Mouse (Mus musculus) kidney, adult 18-20 months (tissue): ENCODE measurements around the gene Polr2c.
A peak's percentile ranks its signal among the peaks of the same experiment; 100 is the strongest.

Source experiments
- DNase-seq: peaks from one replicate; pipeline ENCODE4 v3.0.0; 2021

Gene Polr2c

DNA sequence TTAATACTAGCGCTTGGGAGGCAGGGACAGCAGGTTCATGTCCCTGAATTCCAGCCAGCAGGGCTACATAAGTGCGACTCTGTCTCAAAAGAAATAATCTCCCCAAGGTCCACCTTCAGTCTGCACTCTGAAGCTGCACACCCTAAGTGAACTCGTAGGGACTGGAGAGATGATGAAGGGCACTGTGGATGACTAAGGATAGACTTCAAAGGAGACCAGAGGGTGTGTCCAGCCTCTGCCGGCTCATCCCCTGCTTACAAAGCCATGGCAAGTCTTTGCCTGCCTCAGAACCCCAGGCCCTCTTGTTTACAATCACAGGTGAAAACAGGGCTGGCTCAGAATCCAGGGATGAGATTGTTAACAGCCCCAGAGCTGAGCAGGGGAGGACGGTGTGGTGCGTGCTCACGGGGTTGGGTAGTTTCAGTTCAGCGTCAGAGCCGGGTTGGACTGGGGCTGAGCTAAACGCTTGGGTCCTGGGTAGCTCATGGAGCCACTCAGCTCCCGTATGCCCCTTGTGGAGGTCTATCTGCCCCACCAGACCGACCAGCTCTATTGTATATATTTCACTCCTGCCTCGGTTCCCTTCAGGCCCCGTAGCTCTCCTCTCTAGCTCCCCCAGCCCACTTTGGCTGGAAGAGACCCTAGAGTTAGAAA, 31.3 kb downstream of the Polr2c start:
- DNase-seq, result no peak

DNA sequence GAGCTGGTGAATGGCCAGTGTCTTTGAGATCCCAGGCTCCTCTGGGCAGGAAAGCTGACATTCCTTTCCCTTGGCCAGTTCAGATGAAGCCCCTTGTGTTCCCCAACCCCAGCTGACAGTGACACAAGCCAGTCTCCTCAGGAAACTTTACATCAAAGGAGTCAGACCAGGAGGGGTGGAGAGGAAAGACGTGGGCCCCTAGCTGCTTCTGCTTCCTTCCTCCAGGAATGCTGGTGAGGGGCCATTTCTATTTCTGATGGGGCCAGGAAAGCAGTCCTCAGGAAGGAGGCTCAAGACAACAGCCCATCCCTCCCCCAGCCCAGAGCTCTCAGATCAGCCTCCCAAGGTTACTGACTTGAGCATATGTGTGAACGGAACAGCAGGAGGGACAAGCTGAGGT, 35.7 kb downstream of the Polr2c start:
- no peak for DNase-seq

DNA sequence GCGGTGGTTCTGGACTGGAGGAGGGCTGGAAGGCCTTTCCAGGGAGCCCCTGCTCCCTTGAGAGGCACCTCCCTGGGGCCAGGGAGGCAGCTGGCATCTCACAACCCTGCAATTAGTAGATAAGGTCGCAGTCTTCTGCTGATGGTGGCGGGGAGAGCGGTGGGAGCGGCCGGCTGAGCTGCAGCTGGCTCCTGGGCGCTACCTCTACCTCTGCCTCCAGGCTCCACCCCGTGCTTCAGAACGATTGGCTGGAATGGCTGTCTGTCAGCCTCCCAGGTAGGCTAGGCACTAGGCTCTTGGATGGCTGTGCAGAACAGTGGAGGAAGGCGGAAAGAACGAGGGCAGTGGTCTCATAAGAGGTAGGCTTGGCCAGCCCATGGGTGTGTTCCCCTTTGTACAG, 42.0 kb downstream of the Polr2c start:
- no peak for DNase-seq

DNA sequence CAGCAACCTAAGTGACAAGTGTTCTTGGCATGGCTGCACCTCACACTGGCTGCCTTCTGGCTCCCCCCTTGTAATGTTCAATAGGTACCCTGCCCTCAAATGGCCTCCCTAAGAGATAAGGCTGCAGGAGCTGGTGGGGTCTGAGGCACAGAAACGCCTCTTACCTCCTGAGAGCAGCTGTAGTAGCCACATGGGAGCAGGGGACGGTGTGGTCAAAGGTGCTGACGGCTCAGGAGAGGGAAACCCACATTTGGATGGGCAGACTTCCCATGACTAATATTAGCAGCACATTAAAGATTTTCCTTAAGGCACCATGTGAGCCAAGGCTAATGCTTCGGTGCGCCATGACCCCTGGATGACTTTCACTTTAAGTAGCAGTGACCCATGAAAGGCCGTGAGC, 43.4 kb downstream of the Polr2c start:
- DNase-seq, result no peak

DNA sequence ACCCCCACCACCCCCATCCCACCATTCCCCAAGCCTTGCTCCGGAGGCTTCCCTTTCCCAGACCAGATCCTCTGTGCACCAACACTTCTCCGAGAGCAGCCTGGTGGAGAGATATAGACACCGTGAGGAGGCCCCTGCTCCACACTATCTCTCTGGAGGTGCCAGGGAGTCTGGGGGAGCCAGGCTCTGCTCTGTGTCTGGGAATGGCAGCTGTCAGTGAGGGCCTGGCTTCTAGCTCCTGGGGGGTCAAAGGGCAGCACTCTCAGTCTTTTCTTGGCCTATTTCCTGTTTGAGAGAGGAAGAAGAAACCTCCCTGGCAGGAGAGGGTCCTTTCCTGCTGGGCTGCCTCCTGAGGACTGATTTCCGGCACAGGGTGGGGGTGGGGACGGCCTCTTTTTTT, 43.8 kb downstream of the Polr2c start:
- no peak for DNase-seq

DNA sequence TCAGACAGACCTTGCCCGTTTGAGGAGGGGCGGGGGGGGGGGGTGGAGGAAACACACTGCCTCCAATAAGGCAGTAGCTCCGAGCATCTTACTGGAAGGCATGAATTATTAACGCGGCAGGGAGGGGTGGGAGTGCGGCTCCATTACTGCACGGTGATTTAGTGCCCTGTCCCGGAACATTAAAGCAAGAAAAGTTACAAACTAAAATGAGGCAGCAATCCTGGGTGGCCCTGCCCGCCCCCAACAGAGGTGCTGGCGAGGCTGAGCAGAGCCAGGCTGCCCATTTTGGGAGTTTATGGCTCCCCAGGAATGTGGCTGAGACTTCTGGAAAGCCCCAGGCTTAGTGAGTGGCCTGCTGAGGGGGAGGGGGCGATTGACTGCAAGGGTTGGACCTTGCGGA, 46.5 kb downstream of the Polr2c start:
- DNase-seq, result peak; percentile 35

DNA sequence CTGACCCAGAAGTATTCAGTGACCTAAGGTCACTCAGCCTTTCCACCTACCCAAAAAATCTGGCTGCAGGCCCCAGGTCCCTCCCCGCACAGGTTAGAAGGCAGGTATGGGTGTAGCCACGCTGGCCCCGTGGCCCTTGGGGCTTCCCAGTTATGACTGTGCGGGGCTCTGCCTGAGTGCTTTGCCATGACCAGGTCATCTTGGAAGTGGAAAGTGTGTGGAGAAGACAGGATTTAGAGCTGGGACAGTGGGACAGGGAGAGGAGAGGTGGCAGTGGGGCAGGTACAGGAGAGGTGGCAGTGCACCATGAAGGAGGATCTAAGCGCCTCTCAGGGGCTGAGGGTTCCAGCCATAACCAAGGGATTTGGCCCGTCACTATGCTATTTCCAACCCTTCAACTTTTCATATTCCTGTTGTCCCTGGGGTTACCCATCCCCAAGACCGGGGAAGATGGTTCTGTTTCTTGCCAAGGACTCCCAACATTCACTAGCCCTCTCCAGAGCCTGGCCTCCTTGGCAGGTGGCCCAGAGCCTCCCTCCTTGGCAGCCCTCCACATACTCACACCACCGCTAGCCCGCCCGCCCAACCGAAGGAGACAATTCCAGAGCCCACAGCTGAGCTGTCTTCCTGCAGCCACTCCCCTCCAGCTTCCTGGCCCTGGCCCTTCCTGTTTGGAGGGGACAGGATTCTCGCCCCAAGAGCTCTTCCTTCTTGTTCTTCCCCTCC, 47.4 kb downstream of the Polr2c start:
- peak; percentile 96 for DNase-seq

DNA sequence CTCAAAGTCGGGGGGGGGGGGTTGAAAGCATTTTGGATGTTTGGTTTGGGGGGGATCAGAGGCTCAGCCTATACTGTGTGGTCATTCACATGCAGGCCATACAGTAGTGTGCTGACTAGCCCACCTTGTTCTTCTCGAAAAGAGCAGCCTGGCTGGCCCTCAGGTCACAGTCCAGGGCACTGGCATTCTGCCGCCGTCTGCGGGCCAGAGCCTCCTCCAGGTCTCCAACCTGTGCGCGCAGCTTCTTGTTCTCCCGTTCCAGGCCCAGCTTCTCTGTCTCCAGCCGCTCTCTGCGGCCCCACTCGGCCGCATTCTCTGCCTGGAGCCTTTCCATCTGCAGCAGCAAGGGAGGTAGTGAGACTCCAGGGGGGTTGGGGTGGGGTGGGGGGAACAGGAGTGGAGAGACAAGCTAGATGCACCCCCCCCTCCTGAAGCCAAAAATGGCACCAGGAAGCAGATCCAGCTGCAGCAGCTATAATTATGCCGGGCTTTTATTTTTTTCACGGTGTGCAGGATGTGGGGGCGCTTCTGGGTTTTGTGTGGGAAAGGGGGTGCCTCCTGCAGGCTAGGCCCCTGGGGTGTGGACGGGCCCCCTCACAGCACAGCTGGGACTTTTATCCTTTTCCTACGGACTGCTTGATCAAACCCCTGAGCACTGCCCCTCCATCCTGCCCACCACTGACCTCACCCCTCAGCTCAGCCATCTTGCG, 50.5 kb downstream of the Polr2c start:
- peak; percentile 70 for DNase-seq

DNA sequence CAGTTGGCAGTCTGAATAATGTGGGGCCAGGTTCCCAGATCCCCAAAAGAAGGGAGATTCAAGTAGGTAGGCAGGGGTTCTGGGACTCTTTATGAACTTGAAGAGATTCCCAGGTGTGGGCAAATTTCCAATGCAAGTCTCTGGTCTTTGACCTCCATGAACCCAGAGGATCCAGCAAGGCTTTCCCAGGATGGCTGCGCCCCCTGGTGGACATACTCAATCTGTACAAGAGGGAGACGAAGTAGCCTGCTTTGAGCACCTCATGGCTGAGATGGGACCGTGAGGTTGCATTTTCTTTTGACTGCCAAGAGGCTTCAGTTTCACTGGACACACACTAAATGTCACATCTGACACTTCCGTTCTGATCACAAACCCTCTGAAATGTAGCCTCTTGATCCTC, 51.6 kb downstream of the Polr2c start:
- DNase-seq, result peak; percentile 90

DNA sequence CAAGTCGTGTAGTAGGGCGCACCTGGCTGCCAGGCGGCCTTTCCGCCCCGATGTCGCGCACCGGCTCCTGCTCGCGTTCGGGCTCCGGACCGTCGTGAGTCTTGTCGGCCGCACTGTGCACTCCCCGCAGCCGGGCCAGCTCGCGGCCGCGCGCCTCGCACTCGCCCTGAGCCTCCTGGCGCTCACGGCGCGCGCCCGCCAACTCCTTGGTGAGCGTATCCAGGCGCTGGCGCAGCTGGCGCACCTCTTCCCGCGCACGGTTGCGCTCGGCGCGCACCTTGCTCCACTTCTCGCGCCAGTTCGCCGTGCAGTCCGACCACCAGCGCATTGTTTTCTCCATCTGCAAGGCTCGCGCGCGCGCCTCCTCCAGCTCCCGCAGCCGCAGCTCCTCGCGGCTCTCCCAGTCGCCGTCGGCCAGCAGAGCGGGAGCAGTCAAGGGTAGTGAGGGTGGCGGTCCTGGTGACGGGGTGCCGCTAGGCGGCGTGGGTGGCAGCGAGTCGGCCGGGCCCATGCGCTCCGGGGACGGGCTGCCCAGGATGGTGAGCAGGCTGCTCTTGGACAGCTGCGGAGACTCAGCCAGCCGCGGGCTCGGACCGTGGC, 55.9 kb downstream of the Polr2c start:
- peak; percentile 75 for DNase-seq

DNA sequence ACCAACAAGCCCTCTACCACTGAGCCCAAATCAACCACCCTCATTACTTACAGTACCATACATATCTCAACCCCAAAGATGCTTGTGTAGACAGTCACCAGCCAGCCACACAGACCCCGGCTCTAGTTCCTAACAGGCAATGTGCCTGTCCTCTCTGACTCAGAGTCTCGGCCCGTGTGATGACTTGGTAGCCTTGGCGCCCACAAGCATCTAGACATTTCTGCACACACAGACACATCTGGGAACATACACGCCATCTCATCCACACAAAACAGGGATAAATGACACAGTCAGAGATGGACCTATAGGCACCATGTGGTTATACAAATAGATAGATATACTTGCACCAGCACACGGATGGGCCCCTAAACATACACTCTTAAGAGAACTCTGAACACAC, 57.0 kb downstream of the Polr2c start:
- DNase-seq, result no peak

DNA sequence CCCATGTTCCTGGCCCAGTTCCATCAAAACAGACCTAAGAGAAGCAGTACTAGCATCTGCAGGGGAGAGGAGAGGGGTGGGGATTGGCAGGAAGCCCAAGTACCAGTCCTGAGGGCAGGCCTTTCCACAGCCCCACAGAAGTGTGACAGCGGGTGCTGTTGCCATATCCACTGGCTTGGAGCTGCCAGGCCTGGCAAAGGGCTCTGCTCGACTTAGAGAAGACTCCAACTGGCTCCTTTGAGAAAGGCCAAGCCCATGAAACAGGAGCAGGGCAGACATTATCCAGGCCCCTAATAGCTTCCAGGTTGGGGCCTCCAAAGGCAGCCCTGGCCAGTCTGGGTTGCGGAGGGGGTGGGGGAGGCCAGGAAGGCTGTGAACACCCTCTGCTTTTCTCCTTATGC, 57.5 kb downstream of the Polr2c start:
- DNase-seq, result no peak

DNA sequence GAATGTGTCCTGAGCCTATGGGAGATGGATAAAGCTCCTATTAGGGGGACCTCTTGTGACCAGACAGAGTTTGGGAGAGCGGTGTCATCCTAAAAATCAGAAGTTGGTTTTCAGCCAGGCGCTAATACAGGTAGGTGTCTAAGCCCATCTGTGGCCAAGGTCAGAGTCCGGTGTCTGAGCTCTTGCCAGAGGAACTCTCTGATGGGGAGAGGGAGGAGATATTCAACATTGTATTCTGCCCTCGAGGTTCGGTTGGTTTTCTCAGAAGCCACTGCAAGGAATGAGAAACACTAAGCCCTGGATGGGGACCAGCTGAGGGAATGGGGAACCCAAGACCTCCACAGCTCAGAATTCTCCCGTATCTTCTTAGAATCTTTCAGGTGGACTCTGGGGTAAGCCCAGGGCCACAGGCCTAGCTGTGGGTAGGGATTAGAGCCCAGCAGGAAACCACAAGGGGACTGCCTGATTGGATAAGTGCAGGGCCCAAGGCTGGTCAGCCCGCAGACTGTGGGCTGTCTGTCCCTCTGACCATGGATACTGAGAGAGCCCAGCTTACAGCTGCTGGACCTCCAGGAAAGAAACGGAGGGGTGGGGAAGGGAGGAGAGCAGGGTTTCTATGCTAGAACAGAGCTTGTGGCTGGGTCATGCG, 59.2 kb downstream of the Polr2c start:
- no peak for DNase-seq

DNA sequence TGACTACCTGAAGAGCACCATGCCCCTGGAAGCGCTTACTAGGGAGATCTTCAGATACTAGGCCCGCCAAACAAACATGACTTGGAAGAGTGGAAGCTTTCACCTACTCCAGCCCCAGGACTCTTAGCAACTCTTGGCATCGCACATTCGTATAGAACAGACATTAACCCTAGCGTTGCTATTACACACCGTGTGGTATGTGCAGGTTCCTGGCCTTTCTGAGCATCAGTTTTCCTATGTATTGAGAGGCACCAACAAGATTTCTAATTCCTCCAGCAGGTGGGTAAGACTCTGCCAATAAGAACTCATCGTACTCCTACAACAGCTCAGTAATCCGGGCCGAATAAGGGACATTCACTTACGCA, 59.7 kb downstream of the Polr2c start:
- DNase-seq, result no peak

DNA sequence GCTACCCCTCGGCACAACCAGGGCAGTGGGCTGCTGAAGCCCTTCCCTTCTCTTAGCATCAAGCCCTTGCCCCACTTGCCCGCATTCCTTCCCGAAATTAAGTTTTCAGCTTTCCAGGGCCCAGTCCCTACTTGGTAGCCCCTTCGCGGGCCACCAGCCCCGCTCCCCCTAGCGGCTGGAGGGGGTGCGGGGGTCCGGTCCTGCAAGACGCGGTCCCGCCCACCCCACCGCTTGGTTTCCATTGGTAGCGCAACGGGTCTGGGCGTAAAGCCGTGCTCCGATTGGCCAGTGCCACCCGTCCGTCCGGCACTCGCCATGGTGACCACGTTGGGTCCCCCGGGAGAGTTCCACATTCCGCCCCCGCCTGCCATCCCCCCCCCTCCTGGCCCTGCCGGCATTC, 60.1 kb downstream of the Polr2c start:
- peak; percentile 88 for DNase-seq

DNA sequence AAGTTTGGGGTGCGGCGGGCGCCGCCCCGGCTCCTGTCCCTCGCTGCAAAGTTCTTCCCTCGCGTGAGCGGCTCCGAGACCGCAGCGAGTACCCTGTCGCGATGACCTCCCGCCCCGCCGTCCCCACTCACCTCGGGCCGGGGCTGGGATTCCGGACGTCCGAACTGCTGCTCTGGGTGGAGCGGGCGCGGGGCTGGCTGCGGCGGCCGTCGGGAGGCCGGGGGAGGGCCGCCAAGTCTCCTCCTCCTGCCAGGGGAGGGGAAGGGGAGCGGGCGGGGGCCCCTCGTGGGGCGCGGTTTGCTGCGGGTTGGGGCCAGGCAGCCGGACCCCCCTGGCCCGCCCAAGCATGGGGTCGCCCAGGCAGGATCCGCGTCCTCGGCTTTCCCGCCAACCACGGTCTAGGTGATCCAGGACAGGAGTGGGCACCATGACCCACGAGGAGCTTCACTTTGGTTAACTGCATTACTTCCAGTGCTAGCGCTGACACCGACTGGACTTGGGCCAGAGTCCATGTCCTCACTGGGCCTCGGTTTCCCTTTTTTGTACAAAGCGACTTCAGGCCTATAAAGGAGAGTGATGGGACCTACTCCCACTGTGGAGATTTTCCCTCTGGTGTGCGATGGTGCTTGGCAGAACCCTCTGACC, 60.7 kb downstream of the Polr2c start, which contains the start of gene Ccdc102a:
Gene Ccdc102a, minus strand, starts transcription at position 248 of the 645 bp plus-strand sequence.
- peak; percentile 58 for DNase-seq

DNA sequence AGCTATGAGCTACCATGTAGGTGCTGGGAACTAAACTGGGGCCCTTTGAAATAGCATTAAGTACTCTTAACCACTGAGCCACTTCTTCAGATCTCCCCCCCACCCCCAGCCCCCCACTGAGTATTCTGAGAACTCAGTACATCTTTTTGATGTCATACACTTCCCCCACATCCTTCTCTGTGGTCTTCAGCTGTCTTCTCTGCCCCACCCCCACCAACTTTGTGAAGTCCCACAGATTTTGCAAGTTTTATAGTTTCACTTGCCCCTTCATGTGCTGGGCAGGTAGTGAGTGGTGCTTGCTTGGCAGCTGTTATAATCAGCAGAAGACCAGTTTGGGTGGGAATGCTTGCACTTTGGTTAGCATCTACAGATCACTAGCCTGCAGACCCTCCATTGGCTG, 62.0 kb downstream of the Polr2c start:
- DNase-seq, result no peak

DNA sequence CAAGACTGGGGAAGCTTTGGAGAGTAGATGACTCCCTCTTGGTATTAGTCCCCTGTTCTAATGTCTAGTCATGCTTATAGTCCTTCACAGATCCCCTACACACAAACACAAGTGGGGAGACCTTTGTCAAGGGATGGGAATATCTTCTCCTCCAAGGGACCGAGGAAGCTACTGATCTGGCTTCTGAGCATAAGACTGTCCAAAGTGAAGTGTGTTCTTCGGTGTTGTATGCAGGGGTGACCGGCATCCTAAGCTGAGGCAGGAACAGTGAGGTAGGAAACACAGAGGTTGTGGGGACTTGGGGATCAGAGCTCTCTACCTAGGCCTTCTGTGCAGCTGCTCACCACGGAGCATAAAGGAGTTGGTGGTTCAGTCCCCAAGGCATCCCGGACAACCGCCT, 64.9 kb downstream of the Polr2c start:
- DNase-seq, result no peak

DNA sequence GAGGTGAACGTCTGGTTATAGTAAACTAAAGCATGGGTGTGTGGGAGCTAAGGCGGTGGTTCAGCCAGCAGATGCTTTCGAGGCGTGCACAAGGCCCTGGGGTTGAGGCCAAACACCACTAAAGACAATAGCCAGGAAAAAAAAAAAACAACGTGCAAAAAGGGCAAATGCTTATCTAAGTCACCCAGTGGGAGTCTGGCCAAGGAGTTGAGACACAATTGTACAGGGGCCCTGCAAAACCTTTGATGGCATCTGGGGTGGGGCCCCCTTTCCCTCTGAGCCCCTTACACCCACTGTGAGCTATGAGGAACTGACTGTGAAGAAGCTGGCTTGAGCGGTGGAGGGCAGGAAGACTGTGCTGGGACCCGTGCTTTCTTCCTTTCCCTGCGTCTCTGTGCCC, 65.4 kb downstream of the Polr2c start:
- no peak for DNase-seq
